Mouse (Mus musculus) left cerebral cortex, adult 9 months (tissue): Measurements from ENCODE around the gene Eif2ak3.
A peak's percentile ranks its signal among the peaks of the same experiment; 100 is the strongest.

ENCODE experiments used
- DNase-seq, 2 experiments: peaks; one replicate each; pipeline ENCODE4 v3.0.0; 2022; ENCODE audit warnings: low spot score in 2 of 2

Gene Eif2ak3

GRCm38 (mm10) chr6:70830552-70830951, 13.8 kb upstream of the Eif2ak3 start:
- no peak for DNase-seq

DNA sequence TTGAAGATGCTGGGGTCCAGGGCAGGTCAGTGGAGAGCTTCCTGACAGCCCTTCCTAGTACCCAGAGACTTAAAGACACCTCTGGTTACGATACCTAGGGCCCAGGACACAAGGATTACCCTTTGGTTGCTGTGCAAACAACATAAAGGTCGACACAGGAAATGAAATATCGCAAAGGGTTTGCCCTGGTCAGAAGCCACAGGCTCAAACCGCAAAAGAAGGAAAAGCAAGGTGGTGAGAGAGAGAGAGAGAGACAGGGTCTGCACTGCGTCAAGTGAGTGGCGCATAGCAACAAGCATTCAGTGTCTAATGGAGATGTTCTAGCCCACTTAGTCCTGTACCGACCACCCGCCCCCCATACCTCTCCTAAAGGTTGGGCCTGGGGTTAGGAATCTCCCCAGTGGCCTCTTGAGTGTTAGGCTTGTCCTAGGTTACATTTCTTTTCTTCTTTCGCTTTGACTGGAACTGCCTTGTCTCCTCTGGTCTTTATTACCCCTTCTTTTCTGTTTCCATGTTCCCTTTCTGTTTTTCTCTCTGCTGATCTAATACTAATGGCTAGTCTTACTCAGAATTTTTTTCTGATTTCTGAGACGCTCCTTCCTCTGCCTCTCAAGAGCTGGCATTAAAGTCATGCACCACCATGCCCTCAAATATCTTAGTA, 13.0 kb upstream of the Eif2ak3 start:
- DNase-seq = no peak

GRCm38 (mm10) chr6:70837297-70837696, 7.0 kb upstream of the Eif2ak3 start:
- DNase-seq = no peak

GRCm38 (mm10) chr6:70838532-70838931, 5.8 kb upstream of the Eif2ak3 start:
- no peak for DNase-seq

- DNase-seq = no peak
Observed at GRCm38 (mm10) chr6:70840281-70840680, 4.0 kb upstream of the Eif2ak3 start.

DNA sequence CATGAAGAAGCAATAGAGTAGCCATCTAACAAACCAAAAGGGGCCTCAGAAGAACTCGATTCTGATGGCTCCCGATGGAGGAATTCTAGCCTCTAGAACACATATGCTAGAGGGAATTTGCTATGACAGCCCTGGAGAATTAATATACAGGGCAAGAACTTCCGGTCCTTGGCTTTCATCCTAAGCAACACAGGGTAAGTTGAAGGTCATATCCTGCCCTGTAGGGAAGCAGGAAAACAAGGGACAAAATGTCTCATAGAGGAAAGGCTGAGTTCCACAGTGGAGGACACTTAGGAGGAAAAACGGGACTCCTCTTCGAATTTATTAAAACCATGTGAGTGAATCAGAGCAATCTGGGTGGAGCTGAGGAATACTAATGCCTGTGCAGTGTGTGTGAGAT, 1.3 kb upstream of the Eif2ak3 start:
- no peak for DNase-seq

GRCm38 (mm10) chr6:70844896-70845646, 756 bp downstream of the Eif2ak3 start:
- DNase-seq = peak in 1 of 2 experiments; percentile 29

- DNase-seq = no peak
Observed at GRCm38 (mm10) chr6:70847386-70847785, 3.1 kb downstream of the Eif2ak3 start.

GRCm38 (mm10) chr6:70853371-70853770, 9.1 kb downstream of the Eif2ak3 start:
- DNase-seq = no peak

DNA sequence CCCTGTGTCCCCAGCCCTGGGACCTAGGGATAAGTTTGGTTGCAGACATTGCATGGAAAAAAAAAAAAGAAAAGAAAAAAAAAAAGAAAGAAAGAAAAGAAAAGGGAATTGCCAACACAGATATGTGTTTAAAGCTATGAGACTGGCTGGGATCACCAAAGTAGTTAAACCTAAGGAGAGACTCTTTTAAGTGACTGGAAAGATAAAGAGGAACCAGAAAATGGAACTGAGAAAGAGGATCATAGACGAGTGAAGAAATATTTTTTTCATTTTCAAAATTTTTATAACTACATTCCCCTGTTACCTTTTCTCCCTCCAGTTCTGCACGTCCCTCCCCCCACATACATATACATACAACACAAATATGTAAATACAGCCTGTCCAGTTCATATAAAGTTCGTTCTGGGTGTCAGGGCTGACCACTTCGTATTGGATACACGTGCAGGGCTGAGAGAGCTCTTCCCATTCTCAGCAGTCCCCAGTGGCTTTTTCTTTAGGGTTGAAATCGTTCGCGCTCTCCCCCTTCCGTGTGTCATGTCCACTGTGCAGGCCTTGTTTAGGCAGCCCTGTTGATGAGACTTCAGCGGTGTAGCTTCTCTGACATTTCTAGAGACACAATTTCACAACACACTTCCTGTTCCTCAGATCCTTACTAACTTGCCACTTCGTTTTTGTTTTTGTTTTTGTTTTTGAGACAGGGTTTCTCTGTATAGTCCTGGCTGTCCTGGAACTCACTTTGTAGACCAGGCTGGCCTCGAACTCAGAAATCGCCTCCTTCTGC, 11.4 kb downstream of the Eif2ak3 start:
- no peak for DNase-seq

DNA sequence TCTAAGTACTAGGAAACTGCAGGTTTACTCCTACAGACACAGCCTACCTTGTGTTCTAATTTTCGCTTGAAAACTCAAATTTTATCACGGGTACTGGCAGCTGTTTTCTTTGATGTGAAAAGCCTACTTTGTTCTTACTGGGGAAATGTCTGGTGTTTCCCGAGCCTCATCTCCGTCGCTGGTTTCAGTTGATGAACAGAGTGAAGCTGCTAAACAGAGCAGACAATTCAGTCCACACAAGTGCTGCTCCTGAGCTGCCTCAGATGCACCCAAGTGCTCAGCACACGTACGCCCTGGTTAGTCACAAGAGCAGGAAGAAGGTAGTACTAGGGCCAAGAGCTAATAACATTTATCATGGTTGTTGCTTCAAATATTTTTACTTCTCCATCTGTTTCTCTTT, 18.4 kb downstream of the Eif2ak3 start:
- DNase-seq = no peak

GRCm38 (mm10) chr6:70864285-70864684, 20.0 kb downstream of the Eif2ak3 start:
- DNase-seq = no peak

DNA sequence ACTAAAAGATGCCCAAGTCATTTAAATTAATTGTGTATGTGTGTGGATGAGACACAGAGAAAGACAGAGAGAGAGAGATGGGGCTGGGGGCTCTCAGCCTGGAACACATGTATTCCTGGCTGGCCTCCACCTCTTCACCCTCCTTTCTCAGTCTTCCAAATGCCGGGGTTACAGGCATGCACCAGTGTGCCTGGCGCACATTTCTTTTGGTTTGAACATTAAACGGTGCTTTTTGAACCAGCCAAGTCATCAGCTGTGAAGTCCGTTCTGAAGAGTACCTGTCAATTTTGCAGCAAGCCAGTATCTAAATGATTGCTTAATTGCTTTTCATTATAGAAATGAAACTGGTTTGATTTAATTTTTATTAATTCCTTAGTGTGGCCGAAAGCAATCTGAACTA, 22.4 kb downstream of the Eif2ak3 start:
- no peak for DNase-seq

DNA sequence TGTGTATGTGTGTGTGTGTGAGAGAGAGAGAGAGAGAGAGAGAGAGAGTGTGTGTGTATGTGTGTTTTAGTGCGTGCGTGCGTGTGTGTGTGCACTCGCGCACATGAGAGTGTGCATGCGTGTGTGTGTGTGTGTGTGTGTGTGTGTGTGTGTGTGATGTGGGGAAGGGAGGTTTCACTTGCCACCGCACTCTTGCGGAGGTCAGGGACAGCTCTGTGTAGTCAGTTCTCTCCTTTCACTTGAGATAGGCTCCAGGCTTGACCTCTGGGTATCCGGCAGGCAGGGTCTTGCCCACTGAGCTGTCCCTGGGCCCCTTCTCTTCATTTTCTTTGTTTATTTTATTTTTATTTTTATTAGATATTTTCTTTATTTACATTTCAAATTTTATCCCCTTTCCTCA, 23.0 kb downstream of the Eif2ak3 start:
- DNase-seq = no peak

- no peak for DNase-seq
Observed at GRCm38 (mm10) chr6:70871511-70871980, 27.2 kb downstream of the Eif2ak3 start.

DNA sequence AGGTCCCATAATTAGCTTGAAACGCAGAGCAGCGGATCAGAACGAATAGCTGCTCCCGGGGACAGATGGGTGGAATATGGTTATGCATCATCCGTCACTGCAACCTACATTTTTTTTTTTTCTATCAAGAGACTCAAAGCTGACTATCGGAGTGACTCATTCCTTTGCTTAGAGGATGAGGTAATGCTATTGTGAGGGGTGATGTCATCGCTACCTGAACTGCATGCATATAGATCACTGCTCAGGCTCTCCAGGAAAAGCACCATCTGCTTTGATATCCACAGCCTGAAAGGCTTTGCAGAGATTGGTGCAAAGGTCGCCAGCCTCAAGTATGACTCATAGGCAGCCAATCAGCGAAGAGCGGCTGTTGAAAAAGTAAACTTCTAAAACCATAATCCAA, 27.8 kb downstream of the Eif2ak3 start:
- peak; percentile 53 to 74 for DNase-seq

DNA sequence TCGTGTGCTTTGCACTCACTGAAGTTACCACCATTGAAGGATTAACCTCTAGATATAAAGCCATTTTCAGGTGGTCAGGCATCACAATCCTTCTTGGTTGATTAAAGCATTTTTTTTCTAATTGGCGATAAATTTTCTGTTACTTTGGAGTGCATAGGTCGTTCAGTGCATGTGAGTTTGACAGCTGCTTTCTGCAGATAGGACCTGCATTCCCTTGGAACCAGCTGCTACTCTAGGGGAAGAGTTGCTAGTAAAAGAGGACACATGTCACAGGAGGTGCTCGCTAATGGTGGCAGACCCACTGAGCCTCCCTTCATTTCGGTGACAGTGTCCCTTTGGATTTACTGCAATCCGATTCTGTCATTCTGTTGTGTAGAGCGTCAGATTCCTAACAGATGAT, 28.3 kb downstream of the Eif2ak3 start:
- DNase-seq = no peak

DNA sequence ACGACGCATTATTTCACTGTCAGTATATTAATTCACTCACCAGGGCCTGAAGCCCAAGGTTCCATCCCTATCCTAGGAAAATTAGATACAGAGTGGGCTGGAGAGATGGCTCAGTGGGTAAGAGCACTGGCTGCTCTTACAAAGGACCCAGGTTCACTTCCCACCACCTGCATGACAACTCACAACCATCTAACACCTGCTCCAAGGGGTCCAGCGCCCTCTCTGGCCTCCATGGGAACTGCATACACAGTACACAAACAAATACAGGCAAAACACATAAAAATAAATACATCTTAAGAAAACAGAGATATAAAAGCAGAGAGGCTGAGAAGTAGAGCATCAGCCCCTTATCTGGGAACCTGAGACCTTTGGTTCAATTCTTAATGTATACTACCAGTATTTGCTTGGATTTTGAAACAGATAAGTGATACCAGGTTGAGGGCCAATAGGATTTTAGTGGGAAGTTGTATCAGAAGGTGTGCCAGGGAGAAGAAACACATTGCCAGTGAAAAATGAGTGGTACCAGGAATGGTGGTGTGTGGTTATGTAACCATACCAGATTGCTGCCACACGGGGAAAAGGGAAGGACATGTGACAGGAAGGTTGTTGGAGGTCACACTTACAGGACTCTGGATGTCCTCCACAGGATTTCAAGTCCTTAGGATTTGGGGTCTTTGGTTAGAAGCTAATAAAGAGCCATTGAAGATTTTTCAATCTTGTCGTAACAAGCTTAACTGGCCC, 29.9 kb downstream of the Eif2ak3 start:
- DNase-seq = no peak

DNA sequence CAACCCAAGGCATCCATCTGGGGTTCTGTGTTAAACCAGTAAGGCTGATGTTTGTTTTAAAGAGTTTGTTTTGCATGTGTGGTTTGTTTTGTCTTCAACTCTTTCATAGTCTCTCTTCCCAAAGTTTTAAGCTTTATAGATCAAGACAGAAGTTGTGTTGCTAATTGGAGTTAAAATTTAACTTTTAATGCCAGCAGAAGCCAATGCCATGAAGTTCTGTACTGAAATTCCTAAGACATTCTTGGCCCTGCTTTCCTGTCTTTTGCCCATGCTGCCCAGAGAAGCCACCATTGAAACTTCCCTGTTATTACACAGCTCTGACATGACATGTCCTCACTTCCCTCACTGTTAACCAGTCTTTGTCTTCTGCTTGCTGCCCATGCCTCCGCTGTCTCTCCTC, 30.7 kb downstream of the Eif2ak3 start:
- no peak for DNase-seq

DNA sequence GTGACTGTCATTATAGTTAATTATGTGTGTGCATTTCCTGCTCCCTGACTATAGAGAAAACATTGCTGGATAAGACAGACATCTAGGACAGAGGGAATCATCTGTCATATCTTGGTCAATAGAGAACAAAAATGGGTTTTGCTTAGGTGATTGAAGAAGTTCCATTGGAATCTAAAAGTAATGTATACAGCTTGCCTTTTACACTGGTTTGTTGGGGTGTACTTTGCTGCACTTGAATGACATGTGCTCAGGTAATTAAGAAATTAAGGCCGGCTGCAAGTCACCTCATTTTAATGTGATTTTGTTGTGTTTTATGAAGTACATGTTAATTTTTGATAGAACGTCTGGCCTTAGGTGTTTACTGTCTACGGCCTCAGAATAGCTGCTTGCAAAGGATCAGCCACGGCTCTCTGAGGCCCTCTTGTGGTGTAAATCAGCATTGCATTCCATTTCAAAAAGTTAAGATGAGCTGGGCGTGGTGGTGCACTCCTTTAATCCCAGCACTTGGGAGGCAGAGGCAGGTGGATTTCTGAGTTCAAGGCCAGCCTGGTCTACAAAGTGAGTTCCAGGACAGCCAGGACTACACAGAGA, 36.5 kb downstream of the Eif2ak3 start:
- peak in 1 of 2 experiments; percentile 89 for DNase-seq

DNA sequence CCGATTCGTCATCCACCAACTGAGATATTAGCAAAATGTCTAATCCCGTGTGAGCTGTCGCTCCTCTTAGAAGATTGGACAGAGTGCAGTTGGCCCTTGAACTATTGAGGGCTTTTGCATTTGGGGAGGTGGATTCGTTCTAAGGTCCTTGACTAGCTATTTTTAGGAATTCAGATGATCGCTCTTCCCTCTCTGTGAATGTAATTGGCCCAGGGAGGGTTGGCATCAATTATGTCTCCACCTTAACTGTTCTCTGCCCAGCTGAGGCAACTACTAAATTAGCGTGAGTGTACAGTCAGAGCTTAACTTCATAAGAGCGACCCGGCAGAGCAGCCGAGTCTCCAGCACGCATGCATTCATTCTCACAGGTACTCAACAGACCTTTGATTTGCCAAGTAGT, 43.7 kb downstream of the Eif2ak3 start:
- DNase-seq = no peak
